Mouse (Mus musculus) midbrain, postnatal 0 days (tissue): ENCODE data around the gene Blnk. TPM values are rescaled to one million over a fixed set of nuclear protein-coding genes. Genes with fewer than 3 reads are reported as not detected.

Experiments used
- ATAC-seq: fragments of 200-750 bp; cut with Nextera tagmentation; 2 replicates; pipeline ENCODE4 v1.8.0; 2017; ENCODE audit warnings: moderate number of reproducible peaks, mild to moderate bottlenecking, moderate TSS enrichment, moderate library complexity; ENCODE audit not compliant: low FRiP score
- DNase-seq: peaks from one replicate; pipeline ENCODE4 v3.0.0-alpha.2; 2015; ENCODE audit warnings: low spot score
- H3K27ac ChIP-seq: fragments of 300-500 bp; sonication (generic); 2 replicates; pipeline ENCODE4 v1.5.1; 2014; ENCODE audit warnings: low read depth, mild to moderate bottlenecking, low read length, mixed read lengths
- H3K27me3 ChIP-seq: fragments of 300-500 bp; sonication (generic); 2 replicates; pipeline ENCODE4 v1.6.1; 2014; ENCODE audit warnings: low read length, control low read depth, mixed read lengths; ENCODE audit not compliant: insufficient read depth
- H3K36me3 ChIP-seq: fragments of 300-500 bp; sonication (generic); 2 replicates; pipeline ENCODE4 v1.6.1; 2014; ENCODE audit warnings: low read length, control low read depth, mixed read lengths; ENCODE audit not compliant: insufficient read depth
- H3K4me1 ChIP-seq: fragments of 300-500 bp; sonication (generic); 2 replicates; pipeline ENCODE4 v1.6.1; 2014; ENCODE audit warnings: mild to moderate bottlenecking, control low read depth, antibody characterized with exemption, low read length, mixed read lengths; ENCODE audit not compliant: insufficient read depth
- H3K4me2 ChIP-seq: fragments of 300-500 bp; sonication (generic); 2 replicates; pipeline ENCODE4 v1.6.1; 2014; ENCODE audit warnings: low read depth, mild to moderate bottlenecking, low read length, mixed read lengths; ENCODE audit not compliant: poor library complexity, severe bottlenecking
- H3K4me3 ChIP-seq: fragments of 300-500 bp; sonication (generic); 2 replicates; pipeline ENCODE4 v1.5.1; 2014; ENCODE audit warnings: low read depth, mild to moderate bottlenecking, low read length, moderate library complexity
- H3K9ac ChIP-seq: fragments of 300-500 bp; sonication (generic); replicated peaks from 2 replicates; pipeline ENCODE4 v1.6.1; 2014; ENCODE audit warnings: mild to moderate bottlenecking, low read length, moderate library complexity, mixed read lengths; ENCODE audit not compliant: poor library complexity, severe bottlenecking
- H3K9me3 ChIP-seq: fragments of 300-500 bp; sonication (generic); 2 replicates; pipeline ENCODE4 v1.6.1; 2016; ENCODE audit warnings: low read length, control low read depth
- CTCF ChIP-seq: IDR thresholded peaks from 2 replicates; pipeline ENCODE4 v1.5.1; 2016; ENCODE audit warnings: antibody characterized with exemption, mild to moderate bottlenecking
- WGBS: fragments of 180-500 bp; shearing (Covaris S2); extraction: QIAGEN DNeasy Blood & Tissue Kit; methylation state at CpG from one replicate; pipeline ENCODE4 v1.1.7; 2014; 5-methylcytosine and 5-hydroxymethylcytosine counted together
- polyA plus RNA-seq: library from polyadenylated mRNA; unstranded; fragments of >200 nt; fragmentation: Nextera tagmentation; extraction: Ambion mirVana; gene quantifications from 2 replicates; pipeline ENCODE4 v1.2.1, GENCODE M21; 2015
- total RNA-seq: library from RNA; depleted of rRNA; stranded (reverse); fragments of >200 nt; gene quantifications from 2 replicates; pipeline ENCODE4 v1.2.3, GENCODE M21; 2014

Blnk gene
- total and polyA plus RNA-seq, 2 experiments from 2014 or later: 1.2 to 1.4 TPM

DNA sequence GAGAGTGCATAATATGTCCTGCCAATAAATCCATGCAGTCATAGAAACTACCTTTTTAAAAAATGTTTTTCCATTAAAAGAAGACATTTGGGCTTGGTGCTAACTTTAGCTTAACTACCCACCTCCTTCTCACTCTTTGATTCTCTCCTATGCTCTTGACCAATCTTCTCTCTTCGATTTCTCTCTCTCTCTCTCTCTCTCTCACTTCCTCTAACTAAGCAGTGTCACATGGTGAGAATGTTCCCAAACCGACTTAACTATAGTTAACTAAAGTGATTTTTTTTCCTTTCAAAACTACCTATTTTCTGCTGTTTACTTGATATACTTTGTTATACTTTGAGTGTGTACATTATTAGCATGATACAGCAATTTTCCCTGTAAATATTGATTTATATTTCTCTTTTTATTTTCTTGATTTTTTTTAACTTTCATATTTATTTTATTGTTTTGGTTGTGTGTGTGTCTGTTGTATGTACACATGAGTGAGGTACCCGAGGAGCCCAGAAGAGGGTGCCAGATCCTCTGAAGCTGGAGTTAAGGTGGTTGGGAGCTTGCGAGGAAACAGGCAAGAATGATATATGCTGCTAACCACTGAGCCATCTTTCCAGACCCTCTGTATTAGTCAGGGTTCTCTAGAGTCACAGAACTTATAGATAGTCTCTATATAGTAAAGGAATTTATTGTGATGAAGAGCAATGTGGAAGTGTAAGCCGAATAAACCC is 14.5 kb upstream of the Blnk start:
- Histone ChIP-seq H3K9ac (no peak overlapping the region), H3K4me2 (no peak overlapping the region), H3K9me3 (no peaks in the 10 kb centered on the region), H3K27ac (no peak overlapping the region), H3K36me3 (no peaks in the 10 kb centered on the region), H3K27me3 (no peaks in the 10 kb centered on the region), H3K4me1 (no peaks in the 10 kb centered on the region), H3K4me3 (no peak overlapping the region)
- ATAC-seq: no peak
- 93% methylated on average over 5 of the region's 5 CpGs for WGBS
- TF ChIP-seq CTCF: no peak
- DNase-seq: no peak

DNA sequence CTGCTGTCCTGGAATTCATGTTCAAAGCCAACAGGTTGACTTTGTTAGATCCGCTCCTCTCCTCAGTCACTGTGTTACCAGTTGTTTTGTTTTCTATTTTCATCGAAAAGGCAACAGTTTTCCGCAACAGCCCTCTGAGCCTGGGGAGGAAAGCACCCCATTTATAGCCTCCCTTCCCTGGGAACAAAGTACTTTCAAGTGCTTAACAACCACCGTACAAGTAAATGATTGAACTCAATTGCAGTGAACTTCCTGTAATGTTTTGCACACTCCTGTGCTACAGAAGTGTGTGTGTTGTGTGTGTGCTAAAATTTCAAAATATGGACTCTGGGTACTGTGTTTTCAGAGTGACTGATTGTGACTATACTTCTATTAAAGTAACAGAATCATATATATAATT is 13.4 kb upstream of the Blnk start:
- 87% methylated on average over 4 of the region's 4 CpGs for WGBS
- TF ChIP-seq CTCF: no peak
- no peak overlapping the region for H3K27ac ChIP-seq

DNA sequence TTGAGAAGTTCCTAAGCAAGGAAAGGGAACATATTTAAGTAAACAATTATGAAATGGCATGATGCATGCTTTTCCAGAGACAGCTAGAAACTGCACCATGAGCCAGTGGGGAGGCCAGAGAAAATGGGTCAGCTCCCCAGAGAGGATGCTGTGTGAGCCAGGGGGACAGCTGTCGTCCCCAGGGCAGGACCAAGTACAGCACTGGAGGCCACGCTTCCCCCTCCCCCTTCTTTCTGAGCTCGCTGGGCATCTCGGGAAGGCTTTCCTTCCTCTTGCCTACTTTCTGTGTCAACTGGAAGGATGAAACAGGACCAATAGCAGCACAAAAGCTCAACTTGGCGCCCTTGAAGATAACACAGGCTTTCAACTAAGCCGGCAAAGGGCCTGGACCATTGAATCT is 13.0 kb upstream of the Blnk start:
- Histone ChIP-seq H3K4me1 (no peaks in the 10 kb centered on the region), H3K4me3 (no peak overlapping the region), H3K9ac (no peak overlapping the region), H3K36me3 (no peaks in the 10 kb centered on the region), H3K27ac (no peak overlapping the region), H3K9me3 (no peaks in the 10 kb centered on the region), H3K27me3 (no peaks in the 10 kb centered on the region), H3K4me2 (no peak overlapping the region)
- 34% methylated on average over 6 of the region's 6 CpGs for WGBS
- DNase-seq (no peak), ATAC-seq (no peak)
- no peak for TF ChIP-seq CTCF

More for the DNA sequence above, 13.4 kb upstream of the Blnk start:
- Histone ChIP-seq H3K9me3 (no peaks in the 10 kb centered on the region), H3K27me3 (no peaks in the 10 kb centered on the region), H3K4me2 (no peak overlapping the region), H3K9ac (no peak overlapping the region), H3K4me1 (no peaks in the 10 kb centered on the region), H3K36me3 (no peaks in the 10 kb centered on the region), H3K4me3 (no peak overlapping the region)
- no peak for ATAC-seq
- DNase-seq: no peak

DNA sequence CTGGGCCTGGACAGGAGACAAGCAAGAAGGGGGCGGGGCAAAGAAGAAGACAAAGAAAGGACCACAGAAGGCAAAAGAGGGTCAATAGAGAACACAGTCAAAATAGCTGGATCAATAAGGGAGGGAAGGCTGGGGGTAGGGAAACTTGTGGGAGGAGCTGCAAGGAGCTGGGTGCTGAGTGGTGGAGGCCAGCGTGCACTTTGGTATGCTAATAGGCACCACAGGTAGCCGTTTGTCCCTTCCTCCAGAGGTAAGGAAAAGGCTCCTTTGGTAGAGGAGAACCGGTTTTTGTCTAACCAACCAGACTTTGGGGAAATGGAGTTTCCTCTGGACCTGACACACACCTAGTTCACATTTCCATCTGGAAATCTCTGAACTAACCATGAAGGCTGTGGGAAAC is 12.3 kb upstream of the Blnk start:
- Histone ChIP-seq H3K9ac (no peak overlapping the region), H3K27ac (no peak overlapping the region), H3K4me2 (no peak overlapping the region), H3K36me3 (no peaks in the 10 kb centered on the region), H3K4me1 (no peaks in the 10 kb centered on the region), H3K9me3 (no peaks in the 10 kb centered on the region), H3K27me3 (no peaks in the 10 kb centered on the region), H3K4me3 (no peak overlapping the region)
- no peak for TF ChIP-seq CTCF
- ATAC-seq (no peak), DNase-seq (no peak)
- WGBS: 19% methylated on average over 4 of the region's 4 CpGs

DNA sequence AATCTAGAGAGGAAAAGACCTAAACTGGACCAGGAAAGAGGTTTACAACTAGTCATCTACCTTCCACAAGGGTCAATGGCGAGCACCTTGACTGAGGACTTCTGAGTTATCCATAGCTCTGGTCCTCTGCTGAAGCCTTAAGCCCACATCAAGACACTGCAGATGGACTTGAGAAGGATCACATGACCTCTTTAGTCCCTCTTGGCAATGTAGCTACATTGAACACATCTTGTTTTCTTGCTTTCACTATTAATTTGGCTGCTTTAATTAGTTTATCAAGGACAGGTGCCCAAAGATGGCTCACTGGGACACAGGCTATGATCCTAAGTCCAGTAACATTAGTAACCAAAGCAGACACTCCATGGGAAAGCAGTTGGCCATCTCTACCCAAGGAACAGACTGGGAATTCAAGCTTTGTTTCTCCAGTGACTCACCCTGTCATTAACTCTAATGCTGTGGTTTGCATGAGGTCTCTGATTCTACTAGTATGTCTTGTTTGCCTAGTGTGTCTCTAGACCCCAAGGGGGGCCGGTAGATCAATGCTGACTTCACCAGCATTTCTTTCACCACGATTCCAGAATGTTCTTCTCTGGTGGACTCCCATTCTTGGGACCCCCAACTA is 9.5 kb upstream of the Blnk start:
- DNase-seq (no peak), ATAC-seq (no peak)
- no peaks in the 10 kb centered on the region for H3K36me3 ChIP-seq
- H3K9ac ChIP-seq: no peak overlapping the region
- no peaks in the 10 kb centered on the region for H3K27me3 ChIP-seq
- no peak for TF ChIP-seq CTCF
- H3K4me1 ChIP-seq: no peaks in the 10 kb centered on the region
- WGBS: 83% methylated on average over 3 of the region's 3 CpGs
- H3K27ac ChIP-seq: no peak overlapping the region
- no peaks in the 10 kb centered on the region for H3K9me3 ChIP-seq
- no peak overlapping the region for H3K4me2 ChIP-seq
- no peak overlapping the region for H3K4me3 ChIP-seq

DNA sequence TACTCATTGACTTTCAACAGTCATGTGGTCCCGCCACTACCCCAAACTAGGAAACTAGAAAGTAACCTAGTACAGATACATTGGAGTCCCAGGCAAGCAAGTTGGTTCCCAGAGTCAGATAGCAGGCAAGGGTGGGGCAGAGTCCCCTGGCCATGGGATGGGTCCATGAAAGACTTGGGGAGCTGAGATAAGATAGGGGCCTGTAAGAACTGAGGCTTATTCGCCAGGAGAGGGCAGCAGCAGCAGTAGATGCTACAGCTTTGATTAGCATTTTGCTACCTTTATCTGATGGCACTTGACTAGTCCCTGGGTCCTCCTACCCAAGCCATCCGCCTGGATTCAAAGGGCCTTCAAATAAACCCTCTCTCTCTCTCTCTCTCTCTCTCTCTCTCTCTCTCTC is 5.2 kb upstream of the Blnk start:
- Histone ChIP-seq H3K36me3 (no peaks in the 10 kb centered on the region), H3K4me1 (no peaks in the 10 kb centered on the region), H3K9me3 (no peaks in the 10 kb centered on the region), H3K27ac (no peak overlapping the region), H3K4me2 (no peak overlapping the region), H3K27me3 (no peaks in the 10 kb centered on the region), H3K4me3 (no peak overlapping the region), H3K9ac (no peak overlapping the region)
- 60% methylated on average over 3 of the region's 3 CpGs for WGBS
- DNase-seq (no peak), ATAC-seq (no peak)
- TF ChIP-seq CTCF: no peak
